Mouse (Mus musculus): Measurements from ENCODE around the gene Plppr2.

Gene Plppr2

DNA sequence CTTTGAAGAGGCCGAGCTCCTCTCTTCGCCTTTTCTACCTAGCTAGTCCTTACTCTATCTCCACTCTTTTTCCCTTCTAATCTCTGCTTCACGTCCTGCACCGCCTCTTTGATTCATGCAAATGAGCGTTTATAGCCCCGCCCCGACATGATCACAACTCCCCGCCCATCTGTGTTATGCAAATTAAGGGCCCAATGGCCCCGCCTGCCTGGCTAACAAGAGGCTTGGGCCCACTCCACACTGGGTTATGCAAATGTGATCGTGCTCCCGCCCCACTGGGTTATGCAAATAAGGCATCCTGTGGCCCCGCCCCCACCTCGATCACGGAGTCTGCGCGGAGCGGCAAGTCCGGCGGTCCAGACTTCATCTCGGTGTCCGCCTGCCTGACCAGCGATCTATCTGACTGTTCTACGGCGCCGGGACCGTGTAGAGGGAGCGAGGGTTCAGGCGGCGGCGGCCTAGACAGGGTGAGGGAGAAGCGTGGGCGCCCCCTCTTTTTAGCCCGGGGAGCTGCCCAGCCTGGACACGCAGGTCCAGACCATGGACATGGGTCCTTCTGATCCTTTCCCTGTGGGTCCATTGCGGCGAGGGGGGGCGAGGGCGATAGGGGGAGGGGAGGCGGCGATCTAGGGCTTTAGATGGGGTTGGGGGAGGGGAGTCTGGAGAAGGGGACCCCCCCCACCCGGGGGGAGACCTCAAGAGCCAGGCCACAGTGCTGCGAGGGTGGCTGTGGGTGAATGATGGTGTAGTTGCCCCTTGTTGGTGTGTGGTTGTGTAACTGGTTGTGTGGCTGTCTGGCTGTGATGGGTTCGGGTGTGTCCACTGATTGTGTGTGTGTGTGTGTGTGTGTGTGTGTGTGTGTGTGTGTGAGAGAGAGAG is at the start of gene Plppr2:
TSS of gene Plppr2 (plus strand) at position 342 of the 879 bp plus-strand sequence.
- peak; percentile 95 for DNase-seq

DNA sequence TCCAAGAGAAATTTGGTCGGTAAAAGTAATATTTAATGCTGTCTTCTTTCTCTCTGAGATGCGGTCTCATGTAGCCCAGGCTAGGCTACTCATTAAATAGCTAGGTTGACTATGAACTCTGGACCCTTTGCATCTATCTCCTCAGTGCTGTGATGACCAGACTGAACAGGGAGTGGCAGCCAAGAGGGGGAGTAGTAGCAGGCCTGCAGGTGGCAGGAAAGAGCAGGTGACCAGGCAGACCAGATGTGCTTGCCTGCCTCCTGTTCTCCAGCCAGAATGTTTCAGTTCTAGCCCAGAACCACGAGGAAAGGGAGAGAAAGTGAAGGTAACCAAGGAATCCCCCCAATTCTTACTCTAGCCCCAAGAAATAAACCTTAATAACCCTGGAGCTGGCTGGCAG is 47.6 kb upstream of the Plppr2 start:
- no peak for DNase-seq

DNA sequence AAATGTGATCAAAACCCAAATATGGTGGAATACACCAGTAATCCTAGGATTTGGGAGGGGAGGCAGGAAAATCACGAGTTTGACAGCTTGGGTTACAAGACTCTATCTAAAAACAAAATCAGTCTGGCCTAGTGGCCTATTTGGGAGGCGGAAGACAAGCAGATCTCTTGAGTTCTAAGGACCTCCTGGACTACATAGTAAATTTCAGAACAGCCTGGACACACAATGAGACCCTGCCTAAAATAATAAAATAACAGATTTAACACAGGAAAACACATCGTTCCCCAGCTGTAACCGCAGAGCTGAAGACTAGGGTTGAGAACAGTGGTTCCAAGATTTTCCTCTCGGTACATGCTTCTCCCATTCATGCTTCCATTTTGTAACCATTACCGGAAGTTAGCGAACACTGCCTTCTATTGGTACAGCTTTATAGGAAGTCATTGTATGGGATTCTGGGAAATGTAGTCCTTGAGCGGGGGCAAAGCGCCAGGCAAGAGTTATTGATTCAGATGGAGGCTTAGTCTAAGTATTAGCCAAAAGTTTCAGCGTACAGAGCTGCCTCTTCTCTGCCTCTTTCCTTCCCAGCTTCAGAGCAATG is 35.5 kb upstream of the Plppr2 start:
- DNase-seq = peak; percentile 73

DNA sequence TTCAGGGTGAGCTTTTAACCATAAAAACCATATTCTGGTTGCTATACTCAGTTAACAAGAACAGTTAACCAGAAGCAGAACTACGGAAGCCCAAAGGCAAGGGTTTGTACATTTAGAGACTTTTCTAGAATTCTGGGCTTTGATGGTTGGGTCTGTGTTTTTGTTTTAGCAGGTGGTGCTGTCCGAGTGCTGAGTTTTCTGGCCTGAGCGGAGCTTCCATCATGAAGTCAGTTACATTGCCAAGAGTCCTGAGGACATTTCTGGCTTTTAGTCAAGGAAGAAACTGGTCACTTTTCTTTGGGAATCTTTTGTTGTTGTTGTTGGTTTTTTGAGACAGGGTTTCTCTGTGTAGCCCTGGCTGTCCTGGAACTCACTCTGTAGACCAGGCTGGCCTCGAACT is 32.8 kb upstream of the Plppr2 start:
- no peak for DNase-seq

DNA sequence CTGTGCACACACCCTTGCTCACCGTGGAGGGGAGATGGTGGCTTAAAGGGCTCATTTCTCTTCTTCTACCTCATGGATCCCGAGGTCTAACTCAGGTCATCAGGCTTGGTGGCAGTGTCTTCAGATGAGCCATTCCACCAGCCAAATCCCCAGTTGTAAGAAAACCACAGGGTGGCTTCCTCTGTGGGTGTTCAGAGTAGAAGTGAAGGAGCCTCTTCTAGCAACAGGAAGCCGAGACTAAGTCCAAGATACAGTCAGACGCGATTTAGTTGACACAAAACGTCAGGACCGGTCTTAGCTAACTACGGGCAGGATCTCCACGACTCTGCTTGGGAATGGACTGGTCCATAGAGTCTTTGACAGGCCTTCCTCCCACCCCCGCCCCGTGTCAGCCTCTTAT is 28.6 kb upstream of the Plppr2 start:
- DNase-seq = no peak

DNA sequence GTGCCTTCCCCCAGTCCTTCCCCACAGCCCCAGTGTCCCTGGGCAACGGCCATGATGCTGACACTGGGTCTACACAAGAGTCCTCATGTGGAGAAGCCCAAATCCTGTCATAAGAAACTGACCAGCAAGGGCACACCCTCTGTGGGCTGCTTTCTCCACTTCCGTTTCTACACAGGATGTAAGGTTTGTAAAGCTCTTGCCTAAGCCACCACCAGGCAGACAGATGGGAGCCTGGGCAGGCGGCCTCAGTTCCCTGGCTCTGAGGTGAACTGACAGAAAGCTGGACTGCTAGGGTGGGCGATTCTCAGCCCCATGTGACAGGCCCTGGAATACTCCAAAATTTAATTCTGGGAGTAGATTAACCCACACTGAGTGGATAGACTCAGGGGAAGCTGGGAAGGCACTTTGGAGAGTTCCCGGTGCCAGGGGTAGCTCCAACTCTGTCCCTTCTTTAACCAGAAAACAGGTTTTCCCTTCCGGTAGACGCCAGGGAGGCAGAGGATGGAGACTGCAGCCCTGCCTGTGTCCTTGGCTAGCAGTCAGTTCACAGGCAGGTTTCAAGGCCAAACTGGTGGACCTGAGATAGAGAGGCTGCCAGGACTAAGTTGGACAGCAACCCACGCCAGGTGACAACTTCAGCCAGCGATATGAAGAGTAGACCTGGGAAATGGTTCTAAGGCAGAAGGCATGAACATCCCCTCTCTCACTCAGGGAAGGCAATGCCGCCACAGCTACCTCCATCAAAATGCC is 27.2 kb upstream of the Plppr2 start:
- DNase-seq = no peak

DNA sequence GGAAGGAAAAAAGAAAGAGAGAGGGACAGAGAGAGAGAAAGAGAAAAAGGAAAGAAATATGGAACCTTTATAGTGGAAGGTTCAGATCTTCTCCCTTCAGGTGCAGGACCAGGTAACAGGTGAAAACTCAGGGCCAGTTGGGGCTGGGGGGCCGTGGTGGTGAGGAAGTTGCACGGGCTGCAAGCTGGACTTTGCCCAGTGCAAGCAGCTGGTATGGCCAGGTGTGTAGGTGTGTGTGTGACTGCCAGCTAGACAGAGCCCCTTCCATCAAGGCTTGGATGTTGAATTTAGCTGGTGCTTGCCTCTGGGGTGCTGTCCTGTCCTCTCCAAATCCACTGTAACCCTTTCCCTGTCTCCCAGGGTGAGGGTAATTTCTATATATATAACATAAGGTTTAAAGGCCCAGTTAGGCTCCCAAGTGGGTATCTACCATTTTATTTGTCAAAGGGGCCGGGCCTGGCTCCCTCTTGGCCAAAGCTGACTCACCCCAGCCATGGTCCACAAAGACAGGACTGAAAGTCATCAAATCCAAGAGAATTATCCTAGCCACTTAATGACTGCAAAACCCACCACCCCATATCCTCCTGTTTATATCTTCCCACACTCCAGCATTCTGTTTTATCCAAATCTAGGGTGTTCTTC is 19.9 kb upstream of the Plppr2 start:
- no peak for DNase-seq

DNA sequence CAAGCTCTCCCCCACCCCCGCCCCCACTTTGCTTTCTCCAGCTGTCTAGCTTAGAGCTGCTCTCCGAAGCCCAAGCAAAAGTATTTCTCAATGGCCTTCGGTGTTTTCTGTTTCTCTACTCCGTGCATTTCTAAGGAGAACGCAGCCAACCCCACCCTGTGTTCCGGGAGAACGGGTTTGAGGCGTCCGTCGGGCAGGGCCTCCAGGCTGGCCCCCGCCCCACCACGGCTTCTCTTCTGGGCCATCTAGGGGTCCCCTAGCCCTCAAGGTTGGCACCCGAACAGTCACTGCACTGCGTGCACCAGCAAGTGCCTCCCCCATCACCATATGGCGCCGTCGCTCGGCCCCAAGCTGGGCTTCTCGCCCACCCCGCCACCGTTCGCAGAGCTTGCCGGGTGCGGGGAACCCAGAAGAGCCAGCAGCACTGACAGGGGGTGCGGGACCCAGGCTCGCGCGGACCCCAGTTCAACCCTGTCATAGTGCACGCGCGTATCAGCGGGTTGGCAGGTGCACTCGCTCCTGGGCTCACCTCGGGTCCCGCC is 19.3 kb upstream of the Plppr2 start:
- no peak for DNase-seq

DNA sequence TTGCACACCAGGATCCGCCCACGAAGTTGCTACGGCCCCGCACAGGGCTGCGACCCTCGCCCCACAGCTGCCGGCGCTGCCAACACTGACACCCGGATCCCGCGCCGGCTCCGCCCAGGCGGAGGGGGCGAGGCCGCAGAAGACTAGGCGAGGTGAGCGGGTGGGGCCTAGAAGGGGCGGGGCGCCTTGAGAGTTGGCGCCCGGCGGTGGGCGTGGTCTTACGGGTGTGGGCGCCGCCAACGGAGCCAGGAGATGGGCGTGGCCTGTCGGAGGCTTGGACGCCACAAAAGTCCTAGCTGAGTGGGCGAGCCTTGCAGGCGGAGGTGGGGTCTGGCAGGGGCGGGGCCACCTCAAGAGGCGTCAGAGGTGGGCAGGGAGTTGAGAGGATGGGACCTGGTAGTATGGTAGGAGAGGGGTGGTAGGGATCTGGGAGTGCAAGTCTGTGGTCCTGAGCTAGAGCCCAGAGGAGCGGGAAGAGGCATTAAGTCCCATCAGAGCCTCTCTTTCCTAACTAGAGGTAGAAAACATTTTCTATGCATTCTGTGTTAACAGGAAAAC is 18.7 kb upstream of the Plppr2 start, which contains the start of gene Rab3d:
TSS of gene Rab3d (minus strand) at position 158 of the 558 bp plus-strand sequence.
- peak; percentile 96 for DNase-seq

DNA sequence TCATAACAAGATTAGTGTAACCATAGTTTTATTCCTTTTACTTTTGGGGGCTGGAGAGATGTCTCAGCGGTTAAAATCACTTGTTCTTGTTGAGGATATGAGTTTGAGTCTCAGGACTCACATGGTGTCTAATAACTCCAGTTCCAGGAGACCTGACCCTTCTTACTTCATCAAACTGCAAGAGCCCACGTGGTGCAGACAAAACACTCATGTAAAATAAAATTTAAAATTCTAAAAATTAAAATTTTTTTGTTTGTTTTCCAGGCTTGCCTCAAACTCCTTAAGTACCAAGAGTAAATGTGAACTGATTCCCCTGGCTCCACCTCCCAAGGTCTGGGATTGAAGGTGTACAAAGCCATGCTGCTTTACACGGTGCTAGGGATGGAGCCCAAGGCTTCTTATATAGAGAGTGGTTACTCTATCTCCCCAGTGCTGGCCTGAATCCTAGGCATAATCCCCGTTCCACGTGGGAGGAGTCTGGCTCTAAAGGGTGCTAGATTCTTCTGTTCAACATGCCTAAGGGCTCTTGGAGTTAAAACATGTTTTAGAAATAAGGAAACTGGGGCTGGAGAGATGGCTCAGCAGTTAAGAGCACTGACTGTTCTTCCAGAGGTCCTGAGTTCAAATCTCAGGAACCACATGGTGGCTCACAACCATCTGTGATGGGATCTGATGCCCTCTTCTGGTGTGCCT is 18.0 kb upstream of the Plppr2 start:
- DNase-seq = no peak

DNA sequence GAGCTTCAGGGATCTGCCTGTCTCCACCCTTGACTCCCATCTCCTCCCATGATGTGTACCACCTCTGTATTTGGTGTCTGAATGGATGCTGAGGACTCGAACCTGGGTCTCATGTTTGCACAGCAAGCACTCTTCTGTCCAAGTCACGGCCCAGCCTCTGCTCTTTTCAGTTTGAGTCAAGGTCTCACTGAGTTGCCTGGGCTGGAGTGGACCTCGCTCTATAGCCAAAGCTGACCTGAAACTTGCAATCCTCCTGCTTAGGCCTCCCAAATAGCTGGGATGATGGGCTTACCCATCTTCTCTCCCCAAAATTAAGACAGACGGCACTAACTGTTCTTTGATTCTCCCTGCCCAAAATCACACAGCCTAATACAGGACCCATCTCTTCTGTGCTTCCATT is 13.8 kb upstream of the Plppr2 start:
- DNase-seq = no peak

DNA sequence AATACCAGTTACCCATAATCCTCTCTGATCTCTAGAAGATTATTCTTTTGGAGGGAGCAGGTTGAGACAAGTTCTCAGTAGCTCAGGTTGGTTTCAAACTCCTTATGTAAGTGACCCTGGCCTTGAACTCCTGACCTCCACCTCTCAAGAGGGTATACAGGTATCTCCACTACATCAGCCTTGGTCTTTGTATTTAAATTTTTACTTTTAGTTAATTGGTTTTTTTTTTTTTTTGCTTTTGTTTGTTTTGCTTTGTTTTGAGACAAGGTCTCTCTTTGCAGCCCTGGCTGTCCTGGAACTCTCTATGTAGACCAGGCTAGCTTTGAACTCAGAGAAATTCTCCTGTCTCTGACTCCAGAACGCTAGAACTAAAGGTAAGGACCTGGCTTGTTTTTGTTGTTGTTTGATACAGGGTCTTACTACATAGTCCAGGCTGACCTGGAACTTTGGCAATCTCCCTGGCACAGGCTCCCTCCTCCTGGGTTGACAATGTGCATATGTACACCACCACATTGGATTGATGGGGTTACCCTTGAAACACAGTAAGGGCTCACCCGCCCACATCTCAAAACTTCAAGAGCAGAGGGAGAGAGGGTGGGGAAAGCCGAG is 13.2 kb upstream of the Plppr2 start:
- DNase-seq = no peak

DNA sequence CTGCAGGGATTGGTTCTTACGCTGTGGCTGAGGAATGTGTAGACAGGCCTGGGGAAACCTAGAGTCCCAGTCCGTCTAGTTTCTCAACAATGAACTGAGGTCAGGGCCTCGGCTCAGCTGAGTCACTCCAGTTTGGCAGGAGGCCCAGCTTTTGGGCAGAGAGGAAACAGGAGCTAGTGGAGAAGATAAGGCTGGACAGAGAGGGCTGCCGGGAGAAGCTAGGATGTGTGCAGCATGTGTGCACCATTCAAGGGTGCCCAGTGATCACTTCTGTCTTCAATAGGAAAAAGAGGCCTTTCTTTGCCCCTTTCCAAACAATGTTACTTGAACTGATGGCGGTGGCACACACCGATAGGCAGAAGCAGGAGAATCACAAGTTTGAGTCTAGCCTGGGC is 12.7 kb upstream of the Plppr2 start:
- peak; percentile 85 for DNase-seq

DNA sequence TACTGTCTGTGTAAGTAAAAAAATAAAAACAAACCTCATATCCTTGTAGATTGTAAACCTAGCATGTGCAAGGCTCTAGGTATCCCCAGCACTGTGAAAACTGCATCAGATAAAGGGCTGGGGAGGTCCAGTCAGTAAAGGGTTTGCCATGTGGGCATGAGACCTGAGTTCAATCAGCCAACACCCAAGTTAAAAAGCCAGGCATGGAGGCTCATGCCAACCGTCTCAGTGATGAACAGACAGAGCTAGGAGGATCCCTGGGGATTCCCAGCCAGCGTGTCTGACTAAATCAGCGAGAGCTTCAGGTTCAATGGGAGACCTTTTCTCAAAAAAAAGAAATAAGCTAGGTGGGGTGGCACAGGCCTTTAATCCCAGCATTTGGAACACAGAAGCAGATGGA is 11.8 kb upstream of the Plppr2 start:
- no peak for DNase-seq

DNA sequence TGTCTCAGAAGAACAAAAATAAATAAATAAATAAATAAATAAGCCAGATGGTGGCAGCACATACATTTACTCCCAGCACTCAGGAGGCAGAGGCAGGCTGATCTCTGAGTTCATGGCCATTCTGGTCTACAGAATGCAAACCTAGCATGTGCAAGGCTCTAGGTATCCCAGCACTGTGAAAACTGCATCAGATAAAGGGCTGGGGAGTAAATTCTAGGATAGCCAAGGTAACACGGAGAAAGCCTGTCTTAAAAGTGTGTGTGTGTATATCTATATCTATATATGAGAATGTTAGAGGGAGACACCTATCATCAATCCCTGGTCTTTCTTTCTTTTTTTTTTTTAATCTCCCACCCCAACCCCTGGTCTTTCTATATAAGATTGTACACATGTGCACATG is 11.3 kb upstream of the Plppr2 start:
- no peak for DNase-seq

DNA sequence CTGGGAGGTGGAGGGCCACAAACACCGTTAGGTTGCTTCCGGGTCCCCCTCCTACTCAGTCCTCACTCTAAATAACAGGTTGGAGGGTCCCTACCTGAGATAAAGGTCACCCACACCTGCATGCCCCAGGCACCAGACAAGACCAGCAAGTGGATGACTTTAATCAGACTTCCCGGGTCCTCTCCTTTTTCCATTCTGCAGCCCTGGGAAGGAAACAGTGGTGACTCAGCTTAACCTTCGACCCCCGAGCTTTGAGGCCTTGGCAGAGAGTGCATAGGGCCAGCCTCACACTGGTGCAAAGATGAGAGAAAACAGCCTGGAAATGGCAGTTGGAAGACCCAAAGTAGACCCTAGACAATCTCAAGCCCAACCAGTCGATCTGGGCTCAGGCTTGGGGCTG is 10.7 kb upstream of the Plppr2 start:
- DNase-seq = peak; percentile 37

DNA sequence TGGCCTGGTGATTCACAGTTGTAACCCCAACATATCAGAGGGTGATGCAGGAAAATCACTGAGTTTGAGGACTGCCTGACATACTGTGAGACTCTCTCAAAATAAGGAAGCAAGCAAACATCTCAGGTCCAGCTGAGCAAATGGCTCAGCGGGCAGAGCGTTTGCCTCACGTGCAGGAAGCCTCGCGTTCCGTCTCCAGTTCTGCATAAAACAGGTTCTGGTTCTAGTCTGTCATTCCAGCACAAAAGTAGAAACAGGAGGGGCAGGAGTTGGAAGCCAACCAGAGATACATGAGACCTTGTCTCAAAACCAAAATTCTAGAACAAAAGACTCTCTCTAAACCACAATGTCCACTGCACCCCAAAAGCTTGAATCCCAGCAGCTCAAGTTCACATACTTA is 10.0 kb upstream of the Plppr2 start:
- DNase-seq = no peak

DNA sequence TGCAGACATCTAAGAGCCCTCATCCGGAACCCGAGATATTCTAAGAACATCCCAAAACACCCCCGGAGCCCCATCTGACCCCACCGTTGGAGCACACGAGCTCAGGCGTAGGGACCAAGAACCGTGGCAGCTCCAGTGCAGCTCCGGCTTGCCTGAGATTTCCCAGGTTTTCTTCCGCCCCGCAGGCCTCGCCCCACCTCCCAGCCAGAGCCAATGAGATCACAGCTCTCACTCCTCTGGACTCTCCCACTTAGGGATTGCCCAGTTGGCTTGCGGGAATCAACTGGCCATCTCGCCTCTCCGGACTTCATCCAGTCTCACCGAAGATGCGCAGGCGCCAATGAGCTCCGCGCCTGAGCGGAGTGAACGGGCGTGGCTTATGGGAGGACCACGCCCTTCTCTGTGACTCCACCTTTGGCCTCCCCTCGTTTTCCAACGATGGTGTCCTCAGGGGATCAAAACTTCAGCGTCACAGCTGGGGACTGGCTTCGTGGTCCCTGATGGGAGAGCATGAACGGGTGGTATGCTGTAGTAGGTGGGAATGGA is 9.6 kb upstream of the Plppr2 start, which contains the start of the genes Ccdc159 and Tmem205:
TSS of gene Ccdc159 (plus strand) at position 264 of the 546 bp plus-strand sequence.
TSS of gene Tmem205 (minus strand) at position 349 of the 546 bp plus-strand sequence.
- peak; percentile 91 for DNase-seq

DNA sequence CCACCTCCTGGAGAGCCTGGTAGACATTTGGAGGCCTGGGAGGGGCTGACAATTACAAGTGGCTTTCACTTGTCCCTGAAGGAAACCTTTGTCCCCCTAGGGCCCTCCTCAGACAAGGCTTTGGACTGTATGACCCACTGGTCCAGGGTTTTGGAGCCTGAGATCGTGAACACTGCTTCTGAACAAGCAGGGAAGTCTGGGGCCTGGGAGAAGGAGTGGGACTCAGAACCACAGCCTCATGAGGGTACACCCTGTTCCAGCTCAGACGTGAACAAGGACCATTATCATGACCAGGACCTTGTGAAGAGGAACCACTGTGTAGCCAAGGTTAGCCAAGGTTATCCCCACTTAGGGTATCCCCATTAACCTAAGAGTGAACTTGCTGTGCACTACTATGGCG is 7.6 kb upstream of the Plppr2 start:
- no peak for DNase-seq

DNA sequence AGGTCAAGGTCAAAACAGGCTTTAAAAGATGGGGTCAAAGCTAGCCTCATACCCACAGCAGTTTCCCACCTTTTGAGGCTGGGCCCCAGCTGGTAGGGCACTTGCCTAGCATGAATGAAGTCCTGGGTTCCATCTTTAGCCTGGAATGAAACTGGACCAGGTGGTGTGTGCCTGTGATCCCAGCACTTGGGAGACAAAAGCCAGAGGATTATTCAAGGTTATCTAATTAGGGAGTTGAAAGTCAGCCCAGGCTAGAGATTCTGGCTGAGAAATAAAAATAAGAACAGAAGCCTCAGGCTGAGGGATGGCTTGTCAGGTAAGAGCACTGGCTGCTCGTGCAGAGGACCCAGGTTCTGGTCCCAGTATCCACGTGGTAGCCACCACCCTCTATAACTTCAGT is 4.8 kb upstream of the Plppr2 start:
- DNase-seq = no peak

Measured in kidney, adult 18-20 months (tissue).